Mouse (Mus musculus): Measurements from ENCODE around the gene P2ry13. TPM values are rescaled to one million over a fixed set of nuclear protein-coding genes. Genes with fewer than 3 reads are reported as not detected.

P2ry13 gene
- 1.0 and 1.1 TPM in 2 replicates for polyA plus RNA-seq (2015; fragmentation: Nextera tagmentation; extraction: Ambion mirVana)

DNA sequence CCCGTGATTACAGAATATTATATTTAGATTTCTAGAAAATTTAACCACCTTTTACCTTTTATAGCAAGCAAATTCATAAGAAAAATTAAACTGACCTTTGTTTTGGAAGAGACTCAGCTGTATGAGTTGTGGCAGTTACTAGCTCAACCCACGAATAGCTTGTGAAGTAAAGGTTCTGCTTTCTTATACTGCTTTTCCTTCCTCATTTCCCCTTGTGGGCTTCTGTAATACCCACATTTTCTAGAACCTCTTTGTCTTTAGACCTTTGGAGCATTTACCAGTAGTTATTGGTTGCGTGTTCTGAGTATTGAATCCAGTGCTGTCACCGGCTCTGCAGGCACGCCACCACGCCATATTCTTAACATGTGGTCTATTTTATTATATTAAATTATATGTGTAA lies at the start of gene P2ry13:
TSS of gene P2ry13 (minus strand) at position 156 of the 400 bp plus-strand sequence.

DNA sequence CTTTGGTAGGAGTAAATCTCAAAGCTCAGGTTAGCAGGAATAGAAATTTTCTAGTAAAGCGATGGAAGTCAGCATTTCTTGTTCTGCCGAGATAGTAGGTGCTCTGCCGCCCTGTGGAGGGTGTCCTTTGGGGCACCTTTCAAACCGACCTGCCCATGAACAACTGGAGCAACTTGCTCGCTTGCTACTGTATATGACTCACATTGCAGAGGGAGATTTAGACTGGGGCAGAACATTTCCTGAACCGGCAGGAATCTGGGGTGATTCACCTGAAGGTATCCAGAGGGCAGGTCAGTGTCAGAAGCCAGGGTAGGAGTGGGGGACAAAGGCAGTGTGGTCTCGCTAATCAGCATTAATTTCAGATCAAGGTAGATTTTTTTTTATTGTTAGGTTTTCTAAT lies 15.7 kb downstream of the P2ry13 start, which contains the start of gene Gpr87:
TSS of gene Gpr87 (minus strand) at position 167 of the 400 bp plus-strand sequence.

Other genes starting within 250 kb of the P2ry13 start
- gene Med12l, start 205.1 kb downstream of the P2ry13 start, polyA plus RNA-seq (2015; fragmentation: Nextera tagmentation; extraction: Ambion mirVana), result 0.50 and 0.60 TPM in 2 replicates
- 0.19 and 0.39 TPM in 2 replicates for gene Gpr171, start 109.1 kb downstream of the P2ry13 start, polyA plus RNA-seq (2015; fragmentation: Nextera tagmentation; extraction: Ambion mirVana)
- 0.54 and 0.63 TPM in 2 replicates for gene P2ry14, start 57.3 kb downstream of the P2ry13 start, polyA plus RNA-seq (2015; fragmentation: Nextera tagmentation; extraction: Ambion mirVana)
- 7.6 and 9.1 TPM in 2 replicates for gene Gpr87, start 15.8 kb downstream of the P2ry13 start, polyA plus RNA-seq (2015; fragmentation: Nextera tagmentation; extraction: Ambion mirVana)
- gene P2ry12, start 52.0 kb upstream of the P2ry13 start, polyA plus RNA-seq (2015; fragmentation: Nextera tagmentation; extraction: Ambion mirVana), result 2.1 and 2.2 TPM in 2 replicates
- gene Igsf10, start 133.5 kb upstream of the P2ry13 start, polyA plus RNA-seq (2015; fragmentation: Nextera tagmentation; extraction: Ambion mirVana), result 4.8 and 5.1 TPM in 2 replicates